Mouse (Mus musculus): Measurements from ENCODE around the gene Slc2a13. TPM values are rescaled to one million over a fixed set of nuclear protein-coding genes. Genes with fewer than 3 reads are reported as not detected.

Gene Slc2a13
- polyA plus RNA-seq, 1 experiment from 2014 or later = 1.4 TPM

- Histone ChIP-seq H3K4me2 (replicated peaks) (no peak overlapping the region), H3K4me1 (replicated peaks) (no peaks in the 10 kb centered on the region), H3K27me3 (no peaks in the 10 kb centered on the region), H3K9ac (replicated peaks) (no peak overlapping the region), H3K4me3 (replicated peaks) (no peak overlapping the region), H3K9me3 (no peaks in the 10 kb centered on the region), H3K36me3 (no peaks in the 10 kb centered on the region), H3K27ac (no peak overlapping the region)
- no peak for ATAC-seq
- 78% methylated on average over 7 of the region's 7 CpGs for WGBS
These were observed 166.1 kb downstream of the Slc2a13 start for GRCm38 (mm10) chr15:91406979-91407378.

GRCm38 (mm10) chr15:91395165-91395564, 177.9 kb downstream of the Slc2a13 start:
- no peaks in the 10 kb centered on the region for H3K36me3 ChIP-seq
- H3K4me2 ChIP-seq (replicated peaks) = no peak overlapping the region
- no peaks in the 10 kb centered on the region for H3K9me3 ChIP-seq
- 91% methylated on average over 4 of the region's 4 CpGs for WGBS
- no peak overlapping the region for H3K9ac ChIP-seq (replicated peaks)
- H3K27ac ChIP-seq = no peak overlapping the region
- no peak for ATAC-seq
- no peak overlapping the region for H3K4me3 ChIP-seq (replicated peaks)
- no peaks in the 10 kb centered on the region for H3K4me1 ChIP-seq (replicated peaks)
- no peaks in the 10 kb centered on the region for H3K27me3 ChIP-seq

GRCm38 (mm10) chr15:91383694-91384093, 189.4 kb downstream of the Slc2a13 start:
- Histone ChIP-seq H3K9me3 (no peaks in the 10 kb centered on the region), H3K9ac (replicated peaks) (no peak overlapping the region), H3K4me3 (replicated peaks) (no peak overlapping the region), H3K4me1 (replicated peaks) (no peaks in the 10 kb centered on the region), H3K27ac (no peak overlapping the region), H3K4me2 (replicated peaks) (no peak overlapping the region), H3K36me3 (no peaks in the 10 kb centered on the region), H3K27me3 (no peaks in the 10 kb centered on the region)
- WGBS = 94% methylated on average over 1 of the region's 1 CpGs
- ATAC-seq = no peak

GRCm38 (mm10) chr15:91382606-91383005, 190.5 kb downstream of the Slc2a13 start:
- Histone ChIP-seq H3K4me3 (replicated peaks) (no peak overlapping the region), H3K27me3 (no peaks in the 10 kb centered on the region), H3K9ac (replicated peaks) (no peak overlapping the region), H3K9me3 (no peaks in the 10 kb centered on the region), H3K27ac (no peak overlapping the region), H3K36me3 (no peaks in the 10 kb centered on the region), H3K4me1 (replicated peaks) (peaks cover under 1% of the 10 kb centered on the region; the same call in 1 of the 2 replicates), H3K4me2 (replicated peaks) (no peak overlapping the region)
- ATAC-seq = no peak
- 90% methylated on average over 2 of the region's 2 CpGs for WGBS

- H3K9ac ChIP-seq (replicated peaks) = no peak overlapping the region
- peaks cover 8% of the 10 kb centered on the region for H3K4me1 ChIP-seq (replicated peaks)
- no peak overlapping the region for H3K27ac ChIP-seq
- WGBS = 98% methylated on average over 1 of the region's 1 CpGs
- no peaks in the 10 kb centered on the region for H3K27me3 ChIP-seq
- H3K4me3 ChIP-seq (replicated peaks) = no peak overlapping the region
- ATAC-seq = no peak
- H3K4me2 ChIP-seq (replicated peaks) = no peak overlapping the region
- H3K9me3 ChIP-seq = no peaks in the 10 kb centered on the region
- H3K36me3 ChIP-seq = no peaks in the 10 kb centered on the region
These were observed 191.2 kb downstream of the Slc2a13 start for GRCm38 (mm10) chr15:91381864-91382263.

- Histone ChIP-seq H3K4me1 (replicated peaks) (peaks cover 33% of the 10 kb centered on the region), H3K36me3 (no peaks in the 10 kb centered on the region), H3K9ac (replicated peaks) (no peak overlapping the region), H3K27me3 (no peaks in the 10 kb centered on the region), H3K4me2 (replicated peaks) (no peak overlapping the region), H3K4me3 (replicated peaks) (no peak overlapping the region), H3K27ac (no peak overlapping the region), H3K9me3 (no peaks in the 10 kb centered on the region)
- WGBS = 66% methylated on average over 8 of the region's 8 CpGs
- ATAC-seq = no peak
These were observed 194.2 kb downstream of the Slc2a13 start for GRCm38 (mm10) chr15:91378751-91379325.

- H3K4me2 ChIP-seq (replicated peaks) = no peak overlapping the region
- no peak overlapping the region for H3K9ac ChIP-seq (replicated peaks)
- H3K4me1 ChIP-seq (replicated peaks) = peaks cover 46% of the 10 kb centered on the region
- no peak overlapping the region for H3K4me3 ChIP-seq (replicated peaks)
- H3K27ac ChIP-seq = no peak overlapping the region
- ATAC-seq = no peak
- H3K36me3 ChIP-seq = no peaks in the 10 kb centered on the region
- H3K27me3 ChIP-seq = no peaks in the 10 kb centered on the region
- H3K9me3 ChIP-seq = no peaks in the 10 kb centered on the region
- WGBS = 85% methylated on average over 11 of the region's 11 CpGs
These were observed 195.5 kb downstream of the Slc2a13 start for GRCm38 (mm10) chr15:91377568-91377967.

- Histone ChIP-seq H3K9ac (replicated peaks) (no peak overlapping the region), H3K27me3 (no peaks in the 10 kb centered on the region), H3K4me2 (replicated peaks) (no peak overlapping the region), H3K4me1 (replicated peaks) (peaks cover 51% of the 10 kb centered on the region), H3K9me3 (no peaks in the 10 kb centered on the region), H3K4me3 (replicated peaks) (no peak overlapping the region), H3K36me3 (no peaks in the 10 kb centered on the region), H3K27ac (no peak overlapping the region)
- no peak for ATAC-seq
- 54% methylated on average over 11 of the region's 11 CpGs for whole genome bisulfite sequencing
These were observed 196.0 kb downstream of the Slc2a13 start for GRCm38 (mm10) chr15:91377105-91377504.

- ATAC-seq = no peak
- H3K4me1 ChIP-seq (replicated peaks) = peaks cover 59% of the 10 kb centered on the region
- 18% methylated on average over 5 of the region's 5 CpGs for whole genome bisulfite sequencing
These were observed 198.6 kb downstream of the Slc2a13 start for GRCm38 (mm10) chr15:91374441-91374840.

GRCm38 (mm10) chr15:91373203-91373584, 199.9 kb downstream of the Slc2a13 start:
- 42% methylated on average over 7 of the region's 7 CpGs for WGBS
- H3K27me3 ChIP-seq = no peaks in the 10 kb centered on the region
- no peaks in the 10 kb centered on the region for H3K36me3 ChIP-seq
- no peak overlapping the region for H3K4me2 ChIP-seq (replicated peaks)
- peak overlapping the region; percentile 53 for H3K27ac ChIP-seq
- no peak overlapping the region for H3K4me3 ChIP-seq (replicated peaks)
- no peak overlapping the region for H3K9ac ChIP-seq (replicated peaks)
- peaks cover 59% of the 10 kb centered on the region for H3K4me1 ChIP-seq (replicated peaks)
- no peaks in the 10 kb centered on the region for H3K9me3 ChIP-seq
- ATAC-seq = peak; percentile 64

More at GRCm38 (mm10) chr15:91374441-91374840, 198.6 kb downstream of the Slc2a13 start:
- Histone ChIP-seq H3K9me3 (no peaks in the 10 kb centered on the region), H3K9ac (replicated peaks) (no peak overlapping the region), H3K27ac (no peak overlapping the region), H3K27me3 (no peaks in the 10 kb centered on the region), H3K4me2 (replicated peaks) (no peak overlapping the region), H3K36me3 (no peaks in the 10 kb centered on the region), H3K4me3 (replicated peaks) (no peak overlapping the region)

- no peaks in the 10 kb centered on the region for H3K27me3 ChIP-seq
- peaks cover 59% of the 10 kb centered on the region for H3K4me1 ChIP-seq (replicated peaks)
- 74% methylated on average over 9 of the region's 9 CpGs for WGBS
These were observed 200.4 kb downstream of the Slc2a13 start for GRCm38 (mm10) chr15:91372464-91373202.

GRCm38 (mm10) chr15:91371859-91372394, 201.1 kb downstream of the Slc2a13 start:
- Histone ChIP-seq H3K27me3 (no peaks in the 10 kb centered on the region), H3K4me1 (replicated peaks) (peaks cover 52% of the 10 kb centered on the region), H3K4me2 (replicated peaks) (no peak overlapping the region), H3K9me3 (no peaks in the 10 kb centered on the region), H3K36me3 (no peaks in the 10 kb centered on the region), H3K27ac (no peak overlapping the region; the same call in 1 of the 2 replicates), H3K4me3 (replicated peaks) (no peak overlapping the region), H3K9ac (replicated peaks) (no peak overlapping the region)
- no peak for ATAC-seq
- WGBS = 80% methylated on average over 7 of the region's 7 CpGs

More at GRCm38 (mm10) chr15:91372464-91373202, 200.4 kb downstream of the Slc2a13 start:
- H3K4me3 ChIP-seq (replicated peaks) = no peak overlapping the region
- H3K36me3 ChIP-seq = no peaks in the 10 kb centered on the region
- ATAC-seq = peak; percentile 83
- H3K27ac ChIP-seq = peak overlapping the region; percentile 53
- no peak overlapping the region for H3K4me2 ChIP-seq (replicated peaks)
- no peak overlapping the region for H3K9ac ChIP-seq (replicated peaks)
- no peaks in the 10 kb centered on the region for H3K9me3 ChIP-seq
